Mouse (Mus musculus) thymus, postnatal 4 days (tissue): ENCODE results near the gene Slc4a2.

ENCODE experiments used
- DNase-seq: peaks from one replicate; pipeline ENCODE4 v3.0.0; 2021

Slc4a2 gene

GRCm38 (mm10) chr5:24470600-24470999 lies 47.0 kb downstream of the Slc4a2 start:
- DNase-seq = peak; percentile 89

- DNase-seq = no peak
Observed at GRCm38 (mm10) chr5:24472884-24473619, 49.4 kb downstream of the Slc4a2 start.

- DNase-seq = no peak
Observed at GRCm38 (mm10) chr5:24474025-24474722, 50.5 kb downstream of the Slc4a2 start.

GRCm38 (mm10) chr5:24474723-24475261 lies 51.2 kb downstream of the Slc4a2 start:
- peak; percentile 83 for DNase-seq

- no peak for DNase-seq
Observed at GRCm38 (mm10) chr5:24475476-24476241, 52.0 kb downstream of the Slc4a2 start.

- DNase-seq = no peak
Observed at GRCm38 (mm10) chr5:24477909-24478308, 54.3 kb downstream of the Slc4a2 start.

- peak; percentile 76 for DNase-seq
Observed at GRCm38 (mm10) chr5:24481647-24482046, 58.0 kb downstream of the Slc4a2 start.

- DNase-seq = no peak
Observed at GRCm38 (mm10) chr5:24482247-24483079, 58.8 kb downstream of the Slc4a2 start.

GRCm38 (mm10) chr5:24483326-24483725 lies 59.7 kb downstream of the Slc4a2 start:
- peak; percentile 64 for DNase-seq

GRCm38 (mm10) chr5:24484963-24485362 lies 61.3 kb downstream of the Slc4a2 start:
- no peak for DNase-seq

- peak; percentile 90 for DNase-seq
Observed at GRCm38 (mm10) chr5:24486097-24486496, 62.5 kb downstream of the Slc4a2 start.

GRCm38 (mm10) chr5:24486738-24487137 lies 63.1 kb downstream of the Slc4a2 start:
- DNase-seq = no peak

- no peak for DNase-seq
Observed at GRCm38 (mm10) chr5:24490413-24490920, 66.8 kb downstream of the Slc4a2 start.
